Mouse (Mus musculus) CH12.LX (cell line): ENCODE measurements around the gene Eps8l2.

ENCODE experiments used
- CHD1 ChIP-seq: IDR thresholded peaks from 2 replicates; pipeline ENCODE4 v1.6.1; 2012; ENCODE audit warnings: low read depth, low read length, improper control_type of control experiment, inconsistent platforms
- CTCF ChIP-seq, 2 experiments: IDR thresholded peaks in 1 of 2; conservative IDR thresholded peaks in 1 of 2; 2 replicates each; pipeline ENCODE4 v1.5.1; 2011 to 2012; ENCODE audit warnings: low read depth in 2 of 2, low read length in 2 of 2, improper control_type of control experiment in 1 of 2, inconsistent platforms in 1 of 2, mild to moderate bottlenecking in 1 of 2, moderate library complexity in 1 of 2
- EP300 ChIP-seq: IDR thresholded peaks from 2 replicates; pipeline ENCODE4 v1.6.1; 2011; ENCODE audit warnings: low read length, improper control_type of control experiment
- HCFC1 ChIP-seq: IDR thresholded peaks from 2 replicates; pipeline ENCODE4 v1.6.1; 2012; ENCODE audit warnings: low read depth, mild to moderate bottlenecking, inconsistent platforms, low read length, improper control_type of control experiment
- MAX ChIP-seq: IDR thresholded peaks from 2 replicates; pipeline ENCODE4 v1.6.1; 2011; ENCODE audit warnings: low read length, improper control_type of control experiment
- POLR2A ChIP-seq: IDR thresholded peaks from 2 replicates; pipeline ENCODE4 v1.6.1; 2011; ENCODE audit warnings: low read depth, mild to moderate bottlenecking, improper control_type of control experiment, low read length
- RAD21 ChIP-seq: IDR thresholded peaks from 2 replicates; pipeline ENCODE4 v1.6.1; 2011; ENCODE audit warnings: low read depth, mild to moderate bottlenecking, low read length, improper control_type of control experiment, moderate library complexity
- SMC3 ChIP-seq: IDR thresholded peaks from 2 replicates; pipeline ENCODE4 v1.6.1; 2011; ENCODE audit warnings: low read depth, low read length, improper control_type of control experiment
- TCF12 ChIP-seq: IDR thresholded peaks from 2 replicates; pipeline ENCODE4 v1.6.1; 2014; ENCODE audit warnings: low read depth, mild to moderate bottlenecking, inconsistent platforms, low read length, improper control_type of control experiment
- UBTF ChIP-seq: IDR thresholded peaks from 2 replicates; pipeline ENCODE4 v1.6.1; 2012; ENCODE audit warnings: low read depth, mild to moderate bottlenecking, inconsistent platforms, low read length, improper control_type of control experiment, moderate library complexity
- USF1 ChIP-seq: IDR thresholded peaks from 2 replicates; pipeline ENCODE4 v1.6.1; 2014; ENCODE audit warnings: low read depth, mild to moderate bottlenecking, inconsistent platforms, low read length, improper control_type of control experiment
- ZMIZ1 ChIP-seq: IDR thresholded peaks from 2 replicates; pipeline ENCODE4 v1.6.1; 2012; ENCODE audit warnings: low read depth, mild to moderate bottlenecking, inconsistent platforms, low read length, improper control_type of control experiment
- ZNF384 ChIP-seq: IDR thresholded peaks from 2 replicates; pipeline ENCODE4 v1.6.1; 2012; ENCODE audit warnings: low read depth, low read length, improper control_type of control experiment, inconsistent platforms

DNA sequence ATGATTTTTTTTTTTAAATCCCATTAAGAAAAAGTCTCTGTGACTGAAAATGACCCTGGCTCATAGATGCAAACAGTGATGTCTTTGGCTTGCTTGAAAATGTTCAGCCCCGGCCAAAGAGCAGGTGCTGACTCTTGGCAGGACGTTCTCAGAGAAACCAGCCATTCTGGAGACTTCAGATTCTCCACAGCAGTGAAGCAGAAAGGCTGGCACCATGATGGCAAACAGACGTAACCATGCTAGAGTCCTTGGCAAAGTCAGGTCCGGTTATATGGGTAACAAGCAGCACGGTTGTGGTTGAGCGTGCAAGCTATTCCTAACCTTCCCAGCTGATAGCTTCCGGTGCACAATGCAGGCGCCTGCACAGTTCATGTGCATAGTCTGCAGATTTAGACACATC, 39.5 kb upstream of the Eps8l2 start:
- TF ChIP-seq CTCF (conservative IDR thresholded peaks at IDR 0.05 in 1 of 2, IDR thresholded peaks at IDR 0.05 in 1 of 2; ENCODE audit: low read depth in 2 of 2, low read length in 2 of 2) (no peak), ZNF384 (no peak), ZMIZ1 (no peak), POLR2A (no peak), MAX (no peak), USF1 (no peak), SMC3 (no peak), EP300 (no peak), HCFC1 (no peak), RAD21 (no peak), UBTF (no peak), CHD1 (no peak), TCF12 (no peak)
